Mouse (Mus musculus): ENCODE measurements around the gene Cyp4f13. TPM values are rescaled to one million over a fixed set of nuclear protein-coding genes. Genes with fewer than 3 reads are reported as not detected.

The Cyp4f13 gene
- polyA plus RNA-seq (2015; fragmentation: Nextera tagmentation; extraction: Ambion mirVana) = 14.2 and 14.8 TPM in 2 replicates

GRCm38 (mm10) chr17:32947215-32947914 lies at the start of gene Cyp4f13:
TSS of gene Cyp4f13 (minus strand) at chr17:32947402.
- H3K4me3 ChIP-seq = peak within 1 kb of the TSS; percentile 57
- no peaks in the 10 kb centered on the region for H3K27me3 ChIP-seq
- no peaks in the 10 kb centered on the region for H3K36me3 ChIP-seq
- H3K27ac ChIP-seq = peak within 1 kb of the TSS; percentile 74
- peak within 1 kb of the TSS; percentile 86 for H3K4me2 ChIP-seq
- no peaks in the 10 kb centered on the region for H3K9me3 ChIP-seq
- H3K9ac ChIP-seq = peak within 1 kb of the TSS; percentile 52
- WGBS = 21% methylated on average over 12 of the region's 12 CpGs
- ATAC-seq (ENCODE audit: insufficient number of reproducible peaks, low FRiP score, low TSS enrichment, low read depth) = peak; percentile 90
- peaks cover 14% of the 10 kb centered on the region for H3K4me1 ChIP-seq

DNA sequence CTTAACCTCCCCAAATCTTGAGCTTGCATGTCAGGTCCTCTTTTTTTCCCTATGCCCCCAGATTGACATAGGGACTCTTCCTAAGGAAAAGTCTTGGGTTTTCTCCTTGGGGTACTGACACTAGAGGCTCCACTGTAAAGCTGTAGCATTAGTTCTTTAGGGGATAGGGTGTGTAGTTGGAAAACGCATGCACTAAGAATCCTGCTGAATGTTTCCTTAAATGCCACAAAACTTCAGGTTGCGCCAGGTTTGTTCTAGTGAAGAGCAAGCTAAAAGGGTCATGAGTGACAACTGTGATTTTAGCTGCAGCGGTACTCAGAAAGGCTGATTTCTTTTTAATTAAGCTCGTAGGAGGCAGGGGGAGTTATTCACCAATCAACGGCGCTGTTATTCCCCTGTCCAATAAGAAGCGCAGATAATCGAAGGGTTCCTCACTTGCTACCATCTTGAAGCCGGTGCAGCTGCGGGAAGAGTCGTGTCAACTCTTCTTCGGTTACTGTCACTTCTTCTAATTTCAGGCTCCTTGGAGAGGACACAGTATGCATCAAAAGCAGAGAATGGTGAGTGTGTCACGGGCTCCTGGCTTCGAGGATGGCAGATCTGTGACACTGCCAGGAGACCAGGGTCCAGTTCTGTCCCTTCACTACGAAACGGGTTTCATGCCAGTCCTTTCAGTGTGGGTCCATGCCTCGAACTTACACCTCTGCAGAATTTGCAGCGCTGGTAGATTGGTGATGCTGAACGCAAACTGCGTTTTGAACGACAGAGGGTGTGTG lies 45.7 kb upstream of the Cyp4f13 start, which contains the start of gene Zfp952:
Gene Zfp952 (plus strand): TSS at position 431 of the 776 bp plus-strand sequence.
- peaks cover 12% of the 10 kb centered on the region for H3K4me1 ChIP-seq
- H3K27me3 ChIP-seq = no peaks in the 10 kb centered on the region
- WGBS = 2% methylated on average over 21 of the region's 21 CpGs
- peak within 1 kb of the TSS; percentile 70 for H3K4me3 ChIP-seq
- H3K9ac ChIP-seq = peak within 1 kb of the TSS; percentile 69
- H3K36me3 ChIP-seq = peaks cover 18% of the 10 kb centered on the region
- H3K9me3 ChIP-seq = no peaks in the 10 kb centered on the region
- H3K4me2 ChIP-seq = peak within 1 kb of the TSS; percentile 62
- peak; percentile 81; the same call in 1 of the 2 replicates for ATAC-seq (ENCODE audit: insufficient number of reproducible peaks, low FRiP score, low TSS enrichment, low read depth)
- peak within 1 kb of the TSS; percentile 87 for H3K27ac ChIP-seq

- peaks cover 18% of the 10 kb centered on the region for H3K36me3 ChIP-seq
- 0 out of 2 replicates have a peak overlapping the region, but pooled peaks have one; percentile 87 for H3K27ac ChIP-seq
- ATAC-seq (ENCODE audit: insufficient number of reproducible peaks, low FRiP score, low TSS enrichment, low read depth) = no peak
- H3K4me2 ChIP-seq = peak overlapping the region; percentile 62
- no peaks in the 10 kb centered on the region for H3K9me3 ChIP-seq
- peak overlapping the region; percentile 70 for H3K4me3 ChIP-seq
- H3K4me1 ChIP-seq = peaks cover 12% of the 10 kb centered on the region
- H3K27me3 ChIP-seq = no peaks in the 10 kb centered on the region
- H3K9ac ChIP-seq = no peak overlapping the region
- 68% methylated on average over 12 of the region's 12 CpGs for WGBS
Observed at GRCm38 (mm10) chr17:32991965-32992698, 44.9 kb upstream of the Cyp4f13 start.

DNA sequence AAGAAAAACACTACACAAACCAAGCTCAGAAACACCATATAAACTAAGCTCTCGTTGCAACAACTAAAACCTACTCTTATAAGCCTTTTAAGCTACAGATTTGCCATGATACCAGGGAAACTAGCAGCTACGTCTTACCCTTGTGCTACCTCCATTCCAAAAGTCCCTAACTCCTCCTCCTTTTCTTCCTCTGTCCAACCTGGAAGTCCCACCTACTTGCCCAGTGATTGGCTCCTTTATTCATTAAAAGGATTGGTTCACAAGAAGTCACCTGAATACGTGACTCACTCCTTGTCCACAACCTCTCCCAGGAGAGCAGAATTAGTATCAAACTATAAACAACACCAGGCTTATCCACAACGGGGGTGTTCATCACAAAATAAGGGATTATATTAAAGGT lies 39.1 kb upstream of the Cyp4f13 start:
- 78% methylated on average over 4 of the region's 4 CpGs for WGBS
- ATAC-seq (ENCODE audit: insufficient number of reproducible peaks, low FRiP score, low TSS enrichment, low read depth) = no peak

GRCm38 (mm10) chr17:32981361-32981760 lies 34.2 kb upstream of the Cyp4f13 start:
- Histone ChIP-seq H3K4me2 (no peak overlapping the region), H3K4me3 (no peak overlapping the region), H3K27ac (no peak overlapping the region), H3K36me3 (peaks cover 30% of the 10 kb centered on the region), H3K4me1 (no peaks in the 10 kb centered on the region), H3K9me3 (no peaks in the 10 kb centered on the region), H3K9ac (no peak overlapping the region), H3K27me3 (no peaks in the 10 kb centered on the region)
- 80% methylated on average over 4 of the region's 4 CpGs for WGBS
- no peak for ATAC-seq (ENCODE audit: insufficient number of reproducible peaks, low FRiP score, low TSS enrichment, low read depth)

More for the DNA sequence above, 39.1 kb upstream of the Cyp4f13 start:
- H3K9me3 ChIP-seq = no peaks in the 10 kb centered on the region
- no peaks in the 10 kb centered on the region for H3K36me3 ChIP-seq
- no peaks in the 10 kb centered on the region for H3K4me1 ChIP-seq
- H3K27ac ChIP-seq = no peak overlapping the region
- H3K9ac ChIP-seq = no peak overlapping the region
- H3K4me3 ChIP-seq = no peak overlapping the region
- H3K4me2 ChIP-seq = no peak overlapping the region
- H3K27me3 ChIP-seq = no peaks in the 10 kb centered on the region

- Histone ChIP-seq H3K9ac (peak within 1 kb of the TSS; percentile 69), H3K4me3 (peak within 1 kb of the TSS; percentile 73), H3K9me3 (no peaks in the 10 kb centered on the region), H3K4me2 (peak within 1 kb of the TSS; percentile 69), H3K36me3 (no peaks in the 10 kb centered on the region), H3K27me3 (no peaks in the 10 kb centered on the region), H3K4me1 (peaks cover 14% of the 10 kb centered on the region), H3K27ac (peak within 1 kb of the TSS; percentile 90)
- peak; percentile 97 for ATAC-seq (ENCODE audit: insufficient number of reproducible peaks, low FRiP score, low TSS enrichment, low read depth)
- under 1% methylated on average over 33 of the region's 33 CpGs for WGBS
Observed at GRCm38 (mm10) chr17:32965623-32966290, 18.6 kb upstream of the Cyp4f13 start, which contains the start of gene Zfp472. TSS of gene Zfp472 (plus strand) at chr17:32965814.

GRCm38 (mm10) chr17:32965253-32965622 lies 18.0 kb upstream of the Cyp4f13 start:
- peak overlapping the region; percentile 73 for H3K4me3 ChIP-seq
- no peaks in the 10 kb centered on the region for H3K27me3 ChIP-seq
- peak overlapping the region; percentile 39 for H3K9ac ChIP-seq
- under 1% methylated on average over 14 of the region's 14 CpGs for WGBS
- peaks cover 14% of the 10 kb centered on the region for H3K4me1 ChIP-seq
- no peaks in the 10 kb centered on the region for H3K36me3 ChIP-seq
- peak overlapping the region; percentile 90 for H3K27ac ChIP-seq
- H3K4me2 ChIP-seq = peak overlapping the region; percentile 69
- H3K9me3 ChIP-seq = no peaks in the 10 kb centered on the region
- ATAC-seq (ENCODE audit: insufficient number of reproducible peaks, low FRiP score, low TSS enrichment, low read depth) = peak; percentile 49

DNA sequence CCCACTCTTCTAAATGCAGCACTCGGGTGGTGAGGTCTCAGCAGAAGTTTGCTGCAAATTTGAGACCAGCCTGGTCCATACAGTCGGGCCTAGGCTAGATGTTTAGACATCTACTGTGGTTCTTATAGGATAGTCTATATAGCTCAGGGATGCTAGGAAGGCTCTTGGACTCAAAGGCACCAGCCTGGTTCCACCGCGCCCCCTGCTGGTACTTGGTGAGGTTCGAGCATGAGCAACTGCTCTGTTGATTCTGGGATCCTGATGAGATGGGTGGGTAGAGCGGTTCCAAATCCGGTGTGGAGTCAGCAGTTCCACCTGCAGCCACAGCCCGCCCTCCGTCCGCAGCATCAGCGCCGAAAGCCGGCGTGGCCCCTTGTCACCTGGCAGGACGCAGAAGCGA lies 4.2 kb upstream of the Cyp4f13 start:
- Histone ChIP-seq H3K9me3 (no peaks in the 10 kb centered on the region), H3K9ac (no peak overlapping the region), H3K4me3 (no peak overlapping the region), H3K36me3 (no peaks in the 10 kb centered on the region), H3K27ac (no peak overlapping the region), H3K4me1 (peaks cover 11% of the 10 kb centered on the region), H3K4me2 (no peak overlapping the region), H3K27me3 (no peaks in the 10 kb centered on the region)
- WGBS = 32% methylated on average over 16 of the region's 16 CpGs
- ATAC-seq (ENCODE audit: insufficient number of reproducible peaks, low FRiP score, low TSS enrichment, low read depth) = no peak

DNA sequence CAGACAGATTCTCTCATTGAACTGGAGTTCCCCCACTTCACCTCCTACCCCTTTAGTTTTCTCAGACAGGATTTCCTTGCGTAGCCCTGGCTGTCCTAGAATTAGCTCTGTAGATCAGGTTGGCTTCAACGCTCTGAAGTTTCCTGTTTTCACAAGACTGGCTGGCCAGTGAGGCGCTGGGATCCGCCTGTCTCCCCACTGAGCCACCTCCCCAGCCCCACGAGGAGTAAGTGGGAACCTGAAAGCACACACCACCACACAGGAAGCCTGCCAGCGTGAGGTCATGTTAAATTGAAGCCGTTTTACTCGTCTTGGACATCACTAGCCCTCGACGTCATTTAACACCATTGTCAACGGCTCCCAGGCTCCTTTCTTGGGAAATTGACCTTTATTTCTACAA lies 3.8 kb upstream of the Cyp4f13 start:
- Histone ChIP-seq H3K4me2 (no peak overlapping the region), H3K4me1 (peaks cover 14% of the 10 kb centered on the region), H3K4me3 (no peak overlapping the region), H3K27ac (no peak overlapping the region), H3K9ac (no peak overlapping the region), H3K36me3 (no peaks in the 10 kb centered on the region), H3K27me3 (no peaks in the 10 kb centered on the region), H3K9me3 (no peaks in the 10 kb centered on the region)
- 78% methylated on average over 11 of the region's 11 CpGs for WGBS
- no peak for ATAC-seq (ENCODE audit: insufficient number of reproducible peaks, low FRiP score, low TSS enrichment, low read depth)

DNA sequence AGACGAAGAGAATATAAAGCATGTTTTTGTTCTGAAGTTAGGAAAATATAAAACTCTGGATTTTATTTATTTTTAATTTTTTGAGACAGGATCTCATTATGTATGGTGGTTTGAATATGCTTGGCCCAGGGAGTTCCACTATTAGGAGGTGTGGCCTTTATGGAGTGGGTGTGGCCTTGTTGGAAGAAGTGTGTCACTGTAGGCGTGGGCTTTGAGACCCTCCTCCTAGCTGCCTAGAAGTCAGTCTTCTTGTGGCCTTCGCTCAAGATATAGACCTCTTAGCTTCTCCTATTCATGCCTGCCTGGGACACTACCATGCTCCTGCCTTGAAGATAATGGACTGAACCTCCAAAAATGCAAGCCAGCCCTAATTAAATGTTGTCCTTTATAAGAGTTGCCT lies 2.9 kb upstream of the Cyp4f13 start:
- WGBS = 94% methylated on average over 3 of the region's 3 CpGs
- no peak for ATAC-seq (ENCODE audit: insufficient number of reproducible peaks, low FRiP score, low TSS enrichment, low read depth)

DNA sequence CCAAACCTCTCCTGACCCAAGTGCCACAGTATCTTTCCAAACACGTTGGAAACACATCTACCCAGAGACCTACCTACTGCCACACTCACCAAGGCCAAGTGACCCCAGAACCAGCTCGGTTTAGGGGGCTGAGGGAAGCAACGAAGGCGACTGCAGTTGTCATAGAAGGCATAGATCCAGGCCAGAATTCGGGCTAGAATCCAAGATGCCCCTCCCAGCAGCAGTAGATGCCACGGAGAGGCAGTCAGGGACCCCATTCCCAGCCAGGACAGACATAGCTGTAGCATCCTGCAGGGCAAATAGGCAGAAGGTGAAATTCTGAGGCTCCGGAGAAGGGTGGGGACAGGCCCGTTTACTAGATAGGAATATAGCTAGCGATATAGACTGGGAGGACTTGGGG lies 486 bp downstream of the Cyp4f13 start:
- H3K4me1 ChIP-seq = peaks cover 14% of the 10 kb centered on the region
- WGBS = 56% methylated on average over 9 of the region's 9 CpGs
- H3K9me3 ChIP-seq = no peaks in the 10 kb centered on the region
- H3K9ac ChIP-seq = peak overlapping the region; percentile 52
- H3K36me3 ChIP-seq = no peaks in the 10 kb centered on the region
- no peaks in the 10 kb centered on the region for H3K27me3 ChIP-seq
- H3K4me3 ChIP-seq = peak overlapping the region; percentile 57
- no peak for ATAC-seq (ENCODE audit: insufficient number of reproducible peaks, low FRiP score, low TSS enrichment, low read depth)
- H3K4me2 ChIP-seq = peak overlapping the region; percentile 86
- peak overlapping the region; percentile 74 for H3K27ac ChIP-seq

More for the DNA sequence above, 2.9 kb upstream of the Cyp4f13 start:
- Histone ChIP-seq H3K4me1 (peaks cover 14% of the 10 kb centered on the region), H3K9ac (no peak overlapping the region), H3K36me3 (no peaks in the 10 kb centered on the region), H3K4me3 (no peak overlapping the region), H3K9me3 (no peaks in the 10 kb centered on the region), H3K4me2 (no peak overlapping the region), H3K27ac (no peak overlapping the region), H3K27me3 (no peaks in the 10 kb centered on the region)
